Mouse (Mus musculus) layer of hippocampus, adult 18-20 months (tissue): ENCODE results near the gene Tax1bp3. TPM values are rescaled to one million over a fixed set of nuclear protein-coding genes. Genes with fewer than 3 reads are reported as not detected.

ENCODE experiments used
- DNase-seq, 2 experiments: peaks; one replicate each; pipeline ENCODE4 v3.0.0; 2022; ENCODE audit warnings: low spot score in 2 of 2
- total RNA-seq, 2 experiments: library from RNA; stranded (reverse); gene quantifications; 2 replicates each; pipeline ENCODE4 v1.2.3; 2021

Tax1bp3 gene
- total RNA-seq, 2 experiments from 2014 or later: 8.6 to 8.7 TPM

DNA sequence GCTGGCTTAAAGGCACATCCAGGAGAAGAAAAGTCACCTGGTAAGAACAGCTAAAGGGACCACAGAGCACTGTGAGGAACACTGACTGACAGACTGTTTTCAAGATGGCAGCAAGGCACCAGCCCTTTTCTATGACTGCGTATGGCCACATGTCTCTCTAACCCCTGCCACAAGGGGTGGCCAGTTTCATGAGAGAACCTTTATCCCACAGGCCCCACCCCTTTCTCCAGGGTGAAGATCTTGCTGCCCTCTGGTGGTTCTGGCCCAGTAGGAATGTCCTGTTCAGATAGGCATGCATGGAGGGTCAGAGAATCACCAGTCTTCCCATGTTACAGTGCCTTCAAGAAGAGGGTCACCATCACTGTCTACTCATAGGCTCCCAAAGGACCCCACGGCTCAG lies 47.1 kb downstream of the Tax1bp3 start:
- DNase-seq: no peak

DNA sequence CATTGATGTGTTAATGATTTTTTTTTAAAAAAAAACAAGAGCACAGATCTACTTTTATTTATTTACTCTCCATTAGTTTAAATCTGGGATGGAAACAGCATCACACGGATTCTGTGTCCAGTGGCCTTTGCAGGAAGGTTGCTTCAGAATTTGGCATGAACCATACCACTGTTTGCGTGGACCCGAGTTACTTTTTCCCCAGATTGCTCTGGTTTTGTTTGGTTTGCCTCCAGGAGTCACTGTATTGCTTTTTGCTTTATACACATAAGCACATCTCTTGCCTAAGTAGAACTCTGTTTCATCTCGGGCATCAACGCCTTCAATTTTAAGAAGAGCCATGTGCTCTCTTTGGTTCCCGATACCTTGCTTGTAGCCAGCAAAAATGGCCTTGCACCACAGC lies 49.0 kb downstream of the Tax1bp3 start:
- DNase-seq: no peak

- no peak for DNase-seq
Measured at GRCm38 (mm10) chr11:73228881-73229280, 52.0 kb downstream of the Tax1bp3 start.

- DNase-seq: no peak
Measured at GRCm38 (mm10) chr11:73230081-73230480, 53.2 kb downstream of the Tax1bp3 start.

- no peak for DNase-seq
Measured at GRCm38 (mm10) chr11:73232513-73232912, 55.6 kb downstream of the Tax1bp3 start.

Other genes with a start within 250 kb of the Tax1bp3 start
- 1 to 10 TPM; 5.3 to 5.5 TPM for gene Atp2a3, start 215.9 kb upstream of the Tax1bp3 start, total RNA-seq
- gene P2rx1, start 178.0 kb upstream of the Tax1bp3 start, total RNA-seq: under 1 TPM; 0.25 to 0.27 TPM
- gene Camkk1, start 158.1 kb upstream of the Tax1bp3 start, total RNA-seq: 100 to 1,000 TPM; 175 to 178 TPM
- gene Ncbp3, start 129.3 kb upstream of the Tax1bp3 start, total RNA-seq: 10 to 100 TPM in 1 of 2 experiments, 1 to 10 TPM in 1; 9.3 to 10.4 TPM
- under 1 TPM; 0.10 to 0.17 TPM for gene Itgae, start 86.5 kb upstream of the Tax1bp3 start, total RNA-seq
- gene Haspin, start 38.8 kb upstream of the Tax1bp3 start, total RNA-seq: under 1 TPM; 0.10 to 0.15 TPM
- gene P2rx5, start 16.7 kb upstream of the Tax1bp3 start, total RNA-seq: 1 to 10 TPM; 1.4 to 2.5 TPM
- gene Emc6, start within 50 bp of the Tax1bp3 start, total RNA-seq: 10 to 100 TPM; 51.6 to 52.4 TPM
- gene Ctns, start 22.0 kb downstream of the Tax1bp3 start, total RNA-seq: 10 to 100 TPM; 21.1 to 22.1 TPM
- 1 to 10 TPM; 3.7 to 4.0 TPM for gene Shpk, start 22.4 kb downstream of the Tax1bp3 start, total RNA-seq
- under 1 TPM in 1 of 2 experiments, not detected in 1; 0.23 TPM for gene Trpv1, start 57.2 kb downstream of the Tax1bp3 start, total RNA-seq
- under 1 TPM; 0.41 to 0.45 TPM for gene Trpv3, start 90.3 kb downstream of the Tax1bp3 start, total RNA-seq
- 10 to 100 TPM; 13.9 to 14.8 TPM for gene Aspa, start 152.5 kb downstream of the Tax1bp3 start, total RNA-seq
- not detected for gene Gm49340, start 152.7 kb downstream of the Tax1bp3 start, total RNA-seq
- not detected for gene Spata22, start 152.7 kb downstream of the Tax1bp3 start, total RNA-seq
- gene Olfr20, start 173.7 kb downstream of the Tax1bp3 start, total RNA-seq: not detected
- not detected for gene Olfr376, start 194.2 kb downstream of the Tax1bp3 start, total RNA-seq
- gene Olfr1, start 222.5 kb downstream of the Tax1bp3 start, total RNA-seq: not detected